Mouse (Mus musculus) forebrain, embryonic 12.5 days (tissue): ENCODE measurements around the gene Fbxo30. TPM values are rescaled to one million over a fixed set of nuclear protein-coding genes. Genes with fewer than 3 reads are reported as not detected.
A peak's percentile ranks its signal among the peaks of the same experiment; 100 is the strongest.
"Not testable (repeated sequence)": the region's sequence is repeated elsewhere in the genome, so short reads cannot be mapped to it uniquely, and the experiment has no call there.

Experiments
- ATAC-seq: fragments of 200-750 bp; cut with Nextera tagmentation; 2 replicates; pipeline ENCODE4 v1.8.0; 2017; ENCODE audit warnings: moderate TSS enrichment; ENCODE audit not compliant: low FRiP score
- H3K27ac ChIP-seq: fragments of 300-500 bp; sonication (generic); 2 replicates; pipeline ENCODE4 v1.5.1; 2016; ENCODE audit warnings: mild to moderate bottlenecking
- H3K27me3 ChIP-seq: fragments of 300-500 bp; sonication (generic); 2 replicates; pipeline ENCODE4 v1.6.1; 2016; ENCODE audit warnings: mild to moderate bottlenecking
- H3K36me3 ChIP-seq: fragments of 300-500 bp; sonication (generic); replicated peaks from 2 replicates; pipeline ENCODE4 v1.6.1; 2016; ENCODE audit warnings: mild to moderate bottlenecking
- H3K4me1 ChIP-seq: fragments of 300-500 bp; sonication (generic); 2 replicates; pipeline ENCODE4 v1.6.1; 2016
- H3K4me2 ChIP-seq: fragments of 300-500 bp; sonication (generic); 2 replicates; pipeline ENCODE4 v1.6.1; 2016; ENCODE audit warnings: mild to moderate bottlenecking, moderate library complexity
- H3K4me3 ChIP-seq: fragments of 300-500 bp; sonication (generic); replicated peaks from 2 replicates; pipeline ENCODE4 v1.5.1; 2016; ENCODE audit warnings: mild to moderate bottlenecking
- H3K9ac ChIP-seq: fragments of 300-500 bp; sonication (generic); 2 replicates; pipeline ENCODE4 v1.6.1; 2016; ENCODE audit warnings: mild to moderate bottlenecking
- H3K9me3 ChIP-seq: fragments of 300-500 bp; sonication (generic); 2 replicates; pipeline ENCODE4 v1.6.1; 2016
- WGBS: fragments of 180-500 bp; shearing (Covaris S2); methylation state at CpG from one replicate; pipeline ENCODE4 v1.1.7; 2016; 5-methylcytosine and 5-hydroxymethylcytosine counted together
- polyA plus RNA-seq: library from polyadenylated mRNA; unstranded; fragments of >200 nt; fragmentation: Nextera tagmentation; extraction: Ambion mirVana; gene quantifications from 2 replicates; pipeline ENCODE4 v1.2.1, GENCODE M21; 2016

Fbxo30 gene
- polyA plus RNA-seq, 1 experiment from 2014 or later, result 46.6 TPM

GRCm38 (mm10) chr10:11281498-11282305 is 572 bp downstream of the Fbxo30 start:
- peak overlapping the region; percentile 95 for H3K4me3 ChIP-seq
- no peaks in the 10 kb centered on the region for H3K9me3 ChIP-seq
- peaks cover 7% of the 10 kb centered on the region; the same call in 1 of the 2 replicates for H3K4me1 ChIP-seq
- H3K27me3 ChIP-seq, result no peaks in the 10 kb centered on the region
- peak; percentile 45 for ATAC-seq
- peak overlapping the region; percentile 94 for H3K9ac ChIP-seq
- H3K4me2 ChIP-seq, result peak overlapping the region; percentile 79
- H3K36me3 ChIP-seq, result no peaks in the 10 kb centered on the region
- under 1% methylated on average over 38 of the region's 68 CpGs for WGBS
- H3K27ac ChIP-seq, result peak overlapping the region; percentile 97

DNA sequence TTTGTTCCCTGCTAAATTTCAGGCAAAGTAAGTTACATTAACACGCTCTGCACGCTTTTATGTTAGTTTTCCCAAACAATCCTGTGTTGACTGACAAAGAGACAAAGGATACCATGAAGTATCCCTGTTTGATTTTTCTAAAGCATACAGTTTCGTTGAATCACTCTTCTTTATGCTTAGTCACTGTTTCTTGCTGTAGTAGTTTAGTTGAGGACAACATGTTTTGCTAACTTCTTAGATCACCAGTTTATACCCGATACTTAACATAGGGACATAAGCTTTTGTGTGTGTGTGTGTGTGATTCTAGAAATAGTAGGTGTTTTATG is 1.1 kb downstream of the Fbxo30 start:
- H3K9ac ChIP-seq, result peak overlapping the region; percentile 94
- no peaks in the 10 kb centered on the region for H3K36me3 ChIP-seq
- peaks cover 7% of the 10 kb centered on the region; the same call in 1 of the 2 replicates for H3K4me1 ChIP-seq
- WGBS, result 1% methylated on average over 4 of the region's 4 CpGs
- no peaks in the 10 kb centered on the region for H3K27me3 ChIP-seq
- H3K9me3 ChIP-seq, result no peaks in the 10 kb centered on the region
- no peak for ATAC-seq
- H3K27ac ChIP-seq, result peak overlapping the region; percentile 97; the same call in 1 of the 2 replicates
- peak overlapping the region; percentile 79 for H3K4me2 ChIP-seq
- peak overlapping the region; percentile 95 for H3K4me3 ChIP-seq

DNA sequence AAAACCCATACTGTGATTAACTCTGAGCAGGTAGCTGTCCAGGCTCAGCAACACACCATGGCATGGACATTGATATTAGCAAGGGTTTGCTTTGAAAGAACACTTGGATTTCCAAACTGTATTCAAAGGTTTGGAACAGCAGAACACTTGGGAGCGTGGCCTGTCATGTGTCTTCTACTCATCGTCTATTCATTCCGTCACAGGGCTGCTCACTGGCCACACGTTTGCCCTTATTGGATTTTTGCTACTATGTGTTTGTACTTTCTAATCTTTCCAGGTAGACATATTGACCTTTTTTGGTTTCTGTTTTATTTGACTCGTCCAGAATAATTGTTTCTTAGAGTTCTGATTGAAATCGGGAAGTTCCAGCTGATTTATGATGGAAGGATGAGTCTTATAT is 17.3 kb downstream of the Fbxo30 start:
- H3K4me3 ChIP-seq, result no peak overlapping the region
- peaks cover 12% of the 10 kb centered on the region for H3K36me3 ChIP-seq
- H3K4me1 ChIP-seq, result no peaks in the 10 kb centered on the region; the same call in 1 of the 2 replicates
- H3K4me2 ChIP-seq, result no peak overlapping the region
- H3K27ac ChIP-seq, result no peak overlapping the region
- no peak for ATAC-seq
- H3K9ac ChIP-seq, result no peak overlapping the region
- no peaks in the 10 kb centered on the region for H3K27me3 ChIP-seq
- 96% methylated on average over 6 of the region's 6 CpGs for WGBS
- no peaks in the 10 kb centered on the region for H3K9me3 ChIP-seq

DNA sequence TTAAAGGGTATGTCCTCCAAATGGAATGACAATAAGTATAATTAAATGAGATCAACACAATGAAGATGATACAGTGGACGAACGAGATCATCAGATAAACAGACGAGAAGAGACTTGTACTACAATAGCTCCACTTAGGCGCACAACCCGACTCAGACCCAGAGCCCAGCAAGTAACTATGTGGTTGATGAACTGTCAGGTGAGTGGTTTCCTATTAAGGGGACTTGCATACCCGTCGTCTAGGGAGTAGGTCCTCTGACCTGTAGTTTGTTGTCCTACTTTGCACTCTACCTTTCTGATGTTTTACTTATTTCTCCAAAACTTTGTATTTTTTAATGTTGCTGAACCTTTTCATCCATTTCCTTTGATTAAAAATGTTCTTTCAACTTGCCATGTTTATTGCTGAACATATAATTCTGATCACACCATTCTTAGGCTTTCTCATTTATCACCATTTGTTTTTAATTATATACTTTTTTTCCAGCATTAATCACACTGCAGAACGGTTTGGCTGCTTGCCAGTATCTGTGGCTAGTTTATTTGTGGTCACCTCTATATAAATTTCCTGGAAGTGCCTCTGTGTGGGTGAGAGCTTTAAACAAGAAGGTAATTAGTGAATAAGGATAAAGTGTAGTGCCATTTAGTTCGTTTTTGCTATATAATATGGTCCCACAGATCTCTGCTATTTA is 24.4 kb downstream of the Fbxo30 start:
- 81% methylated on average over 9 of the region's 9 CpGs for WGBS
- Histone ChIP-seq H3K36me3 (no peaks in the 10 kb centered on the region), H3K27ac (no peak overlapping the region), H3K4me2 (no peak overlapping the region), H3K9me3 (no peaks in the 10 kb centered on the region), H3K9ac (no peak overlapping the region), H3K4me3 (no peak overlapping the region), H3K27me3 (no peaks in the 10 kb centered on the region), H3K4me1 (no peaks in the 10 kb centered on the region)
- ATAC-seq, result 0 out of 2 replicates have a peak, but pooled peaks have one; percentile 39

- Histone ChIP-seq H3K4me1 (no peaks in the 10 kb centered on the region), H3K4me2 (no peak overlapping the region), H3K27ac (no peak overlapping the region), H3K4me3 (no peak overlapping the region), H3K36me3 (no peaks in the 10 kb centered on the region), H3K9me3 (no peaks in the 10 kb centered on the region), H3K27me3 (no peaks in the 10 kb centered on the region), H3K9ac (no peak overlapping the region)
- no peak for ATAC-seq
- WGBS, result 75% methylated on average over 2 of the region's 2 CpGs
These were observed 24.9 kb downstream of the Fbxo30 start for GRCm38 (mm10) chr10:11306054-11306367.

- Histone ChIP-seq H3K9ac (no peak overlapping the region), H3K36me3 (no peaks in the 10 kb centered on the region), H3K27me3 (no peaks in the 10 kb centered on the region), H3K9me3 (no peaks in the 10 kb centered on the region), H3K27ac (no peak overlapping the region), H3K4me2 (no peak overlapping the region), H3K4me3 (no peak overlapping the region), H3K4me1 (no peaks in the 10 kb centered on the region)
- WGBS, result 82% methylated on average over 1 of the region's 1 CpGs
- no peak for ATAC-seq
These were observed 28.7 kb downstream of the Fbxo30 start for GRCm38 (mm10) chr10:11309866-11310265.

DNA sequence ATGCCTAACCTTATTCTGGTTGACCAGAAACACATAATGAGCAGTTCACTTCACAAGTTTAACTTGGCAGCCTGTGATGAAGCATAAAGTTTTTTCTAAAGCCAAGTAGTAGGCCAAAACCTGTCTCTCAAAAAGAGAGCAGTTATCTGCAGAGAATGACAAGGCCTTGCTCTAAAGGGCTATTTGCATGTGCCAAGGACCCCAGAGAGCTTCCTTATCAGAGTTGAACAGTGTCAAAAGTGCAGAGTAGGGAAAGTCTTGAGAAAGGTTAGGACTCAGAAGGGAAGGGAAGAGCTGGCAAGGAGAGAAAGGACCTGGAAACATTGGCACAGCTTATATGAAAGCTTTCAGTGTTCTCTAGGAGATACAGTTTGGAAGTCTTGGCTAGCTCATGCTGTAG is 29.4 kb downstream of the Fbxo30 start:
- Histone ChIP-seq H3K4me1 (no peaks in the 10 kb centered on the region), H3K36me3 (no peaks in the 10 kb centered on the region), H3K4me3 (no peak overlapping the region), H3K4me2 (no peak overlapping the region), H3K9ac (no peak overlapping the region), H3K27me3 (no peaks in the 10 kb centered on the region), H3K9me3 (no peaks in the 10 kb centered on the region), H3K27ac (no peak overlapping the region)
- ATAC-seq, result no peak

- not testable (repeated sequence) for H3K27ac ChIP-seq, H3K9ac ChIP-seq, H3K9me3 ChIP-seq, ATAC-seq, H3K27me3 ChIP-seq, H3K4me1 ChIP-seq, H3K36me3 ChIP-seq, H3K4me2 ChIP-seq, H3K4me3 ChIP-seq
These were observed 36.8 kb downstream of the Fbxo30 start for GRCm38 (mm10) chr10:11317856-11318454.

- no peak for ATAC-seq
- Histone ChIP-seq H3K4me2 (no peak overlapping the region), H3K9ac (no peak overlapping the region), H3K27ac (no peak overlapping the region), H3K4me1 (no peaks in the 10 kb centered on the region), H3K9me3 (no peaks in the 10 kb centered on the region), H3K36me3 (no peaks in the 10 kb centered on the region), H3K4me3 (no peak overlapping the region), H3K27me3 (no peaks in the 10 kb centered on the region)
- 76% methylated on average over 1 of the region's 1 CpGs for WGBS
These were observed 38.4 kb downstream of the Fbxo30 start for GRCm38 (mm10) chr10:11319446-11319970.

DNA sequence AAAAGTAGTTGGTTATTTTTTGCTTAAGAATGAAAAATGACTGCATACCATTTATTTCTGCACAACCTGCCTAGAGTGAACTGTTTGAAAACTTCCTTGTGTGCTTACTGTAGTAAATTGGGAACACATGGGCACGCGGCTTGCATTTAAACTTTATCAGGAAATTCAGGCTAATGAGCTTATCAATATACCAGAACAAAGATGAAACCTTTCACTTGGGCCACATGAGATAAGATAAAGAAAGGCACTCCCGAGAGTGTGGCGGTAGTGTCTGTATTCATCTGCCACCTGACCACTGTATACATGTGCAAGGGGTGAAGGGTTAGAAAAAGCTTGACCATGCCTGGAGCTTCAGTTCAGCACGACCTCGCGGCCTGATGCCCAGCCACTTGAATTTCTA is 41.2 kb downstream of the Fbxo30 start:
- Histone ChIP-seq H3K4me1 (no peaks in the 10 kb centered on the region), H3K36me3 (no peaks in the 10 kb centered on the region), H3K4me2 (no peak overlapping the region), H3K4me3 (no peak overlapping the region), H3K27me3 (no peaks in the 10 kb centered on the region), H3K9ac (no peak overlapping the region), H3K9me3 (no peaks in the 10 kb centered on the region), H3K27ac (no peak overlapping the region)
- WGBS, result 85% methylated on average over 7 of the region's 7 CpGs
- ATAC-seq, result no peak

DNA sequence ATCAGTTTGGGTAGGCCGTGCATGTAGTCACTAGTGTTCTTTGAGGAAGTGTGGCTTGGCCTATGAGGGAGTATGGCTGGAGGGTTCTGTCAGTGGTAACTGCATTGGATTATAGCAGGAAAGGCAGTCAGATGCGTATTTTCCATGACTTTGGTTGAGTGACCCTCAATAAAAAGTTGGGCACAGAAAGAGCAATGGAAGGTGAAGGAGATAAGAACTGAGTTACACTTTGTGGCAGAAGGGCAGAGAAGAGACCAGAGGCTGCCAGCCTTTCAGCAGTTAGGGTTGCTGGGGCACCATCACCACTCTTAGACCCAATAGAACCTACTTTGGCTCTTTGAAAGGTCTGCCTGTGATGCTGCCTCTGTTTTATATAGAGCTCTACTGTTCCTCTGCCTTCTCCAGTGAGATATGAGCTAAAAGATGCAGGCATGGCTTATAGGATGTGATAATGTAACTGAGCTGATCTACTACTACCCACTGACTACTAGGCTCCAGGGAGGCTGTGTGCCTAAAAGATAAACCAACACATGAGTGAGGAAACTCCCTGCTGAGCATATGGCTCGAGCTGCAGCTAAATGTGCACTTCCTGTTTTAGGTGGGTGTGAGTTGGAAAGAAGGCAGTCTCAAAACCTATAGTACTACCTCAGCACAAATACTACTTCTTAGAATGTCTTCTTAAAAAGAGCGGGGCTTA is 42.2 kb downstream of the Fbxo30 start:
- no peak overlapping the region for H3K27ac ChIP-seq
- H3K4me3 ChIP-seq, result no peak overlapping the region
- H3K9me3 ChIP-seq, result no peaks in the 10 kb centered on the region
- no peak for ATAC-seq
- H3K9ac ChIP-seq, result no peak overlapping the region
- H3K36me3 ChIP-seq, result no peaks in the 10 kb centered on the region
- no peaks in the 10 kb centered on the region for H3K4me1 ChIP-seq
- 68% methylated on average over 4 of the region's 4 CpGs for WGBS
- no peaks in the 10 kb centered on the region for H3K27me3 ChIP-seq
- H3K4me2 ChIP-seq, result no peak overlapping the region

GRCm38 (mm10) chr10:11326526-11326925 is 45.4 kb downstream of the Fbxo30 start:
- WGBS, result 85% methylated on average over 3 of the region's 3 CpGs
- Histone ChIP-seq H3K27me3 (no peaks in the 10 kb centered on the region), H3K9me3 (no peaks in the 10 kb centered on the region), H3K36me3 (no peaks in the 10 kb centered on the region), H3K4me3 (no peak overlapping the region), H3K9ac (no peak overlapping the region), H3K4me2 (no peak overlapping the region), H3K4me1 (no peaks in the 10 kb centered on the region), H3K27ac (no peak overlapping the region)
- ATAC-seq, result no peak
